Mouse (Mus musculus) urinary bladder, postnatal 0 days (tissue): ENCODE measurements around the gene Rock2. TPM values are rescaled to one million over a fixed set of nuclear protein-coding genes. Genes with fewer than 3 reads are reported as not detected.

Experiments used
- polyA plus RNA-seq: library from polyadenylated mRNA; unstranded; fragments of >200 nt; fragmentation: Nextera tagmentation; extraction: Ambion mirVana; gene quantifications from 2 replicates; pipeline ENCODE4 v1.2.1, GENCODE M21; 2015

Rock2 gene
- polyA plus RNA-seq, result 31.4 and 45.2 TPM in 2 replicates

DNA sequence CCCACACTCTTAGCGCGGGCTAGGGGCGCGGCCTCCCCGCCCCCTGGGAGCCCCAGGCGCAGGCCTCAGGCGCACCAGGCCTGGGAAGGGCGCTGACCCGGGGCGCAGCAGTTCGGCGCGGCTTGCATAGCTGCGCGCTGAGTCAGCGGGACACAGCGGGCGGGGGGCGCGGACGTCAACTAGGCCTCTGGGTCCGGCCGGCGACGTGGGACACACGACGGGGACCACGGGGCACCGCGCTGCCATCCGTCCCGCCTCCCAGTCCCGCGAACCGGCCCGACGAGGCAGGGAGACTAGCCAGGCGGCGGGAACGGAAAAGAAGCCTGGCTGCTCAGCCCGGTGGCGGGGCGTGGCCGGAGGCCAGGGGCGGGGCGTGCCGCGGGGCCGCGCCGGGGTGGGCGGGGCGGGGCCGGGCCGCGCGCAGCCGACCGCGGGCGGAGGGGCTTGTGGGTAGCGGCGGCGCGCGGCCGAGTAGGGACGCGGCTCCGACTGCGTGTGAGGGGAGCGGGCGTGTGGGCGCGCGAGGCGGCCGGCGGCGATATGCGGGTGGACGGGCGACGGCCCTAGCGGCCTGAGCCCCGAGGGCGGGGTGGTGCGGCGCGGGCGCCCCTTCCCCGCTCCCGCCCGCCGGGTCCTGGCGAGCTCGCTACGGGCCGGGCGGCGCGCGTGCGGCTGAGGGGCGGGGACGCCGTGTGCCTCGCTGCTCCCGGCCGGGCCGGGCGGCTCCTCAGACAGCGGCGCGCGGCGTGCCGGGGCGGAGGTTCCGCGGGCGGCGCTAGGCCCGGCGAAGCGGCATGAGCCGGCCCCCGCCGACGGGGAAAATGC lies at the start of gene Rock2:
Gene Rock2 (plus strand): TSS at position 500 of the 825 bp plus-strand sequence.

DNA sequence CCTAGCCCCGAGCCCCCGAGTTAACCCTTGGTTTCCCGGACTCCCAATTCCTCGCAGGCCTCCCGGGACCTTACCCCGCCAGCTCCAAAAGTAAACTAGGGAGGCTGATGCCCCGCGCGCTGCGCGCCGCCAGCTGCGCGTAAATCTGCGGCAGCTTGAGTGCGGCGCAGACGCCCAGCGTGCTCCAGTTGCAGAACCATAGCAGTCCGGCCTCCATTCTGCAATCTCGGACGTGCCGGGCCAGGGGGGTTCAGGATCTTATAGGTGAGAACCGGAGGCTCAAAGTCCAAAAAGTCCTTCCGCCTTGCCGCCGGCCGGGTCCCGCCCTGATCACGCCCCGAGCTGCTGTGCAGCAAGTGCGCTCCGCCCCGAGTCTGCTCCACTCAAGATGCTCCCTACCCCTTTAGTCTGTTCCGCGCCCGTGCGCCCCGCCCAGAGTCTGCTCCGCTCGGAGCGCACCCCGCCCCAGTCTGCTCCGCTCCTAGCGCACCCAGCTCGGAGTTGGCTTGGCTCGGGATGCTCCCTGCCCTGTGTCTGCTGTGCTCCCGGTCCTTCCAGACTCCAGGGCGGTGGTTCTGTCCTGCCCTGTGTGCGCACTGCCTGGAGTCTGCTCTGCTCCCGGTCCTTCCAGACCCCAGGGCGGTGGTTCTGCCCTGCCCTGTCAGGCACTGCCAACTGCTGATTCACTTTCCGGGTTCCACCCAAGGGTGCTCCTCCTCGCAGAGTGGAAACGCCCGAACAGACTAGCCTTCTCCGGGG lies 105.2 kb downstream of the Rock2 start, which contains the start of gene Pqlc3:
Gene Pqlc3 (minus strand): TSS at position 670 of the 759 bp plus-strand sequence.

DNA sequence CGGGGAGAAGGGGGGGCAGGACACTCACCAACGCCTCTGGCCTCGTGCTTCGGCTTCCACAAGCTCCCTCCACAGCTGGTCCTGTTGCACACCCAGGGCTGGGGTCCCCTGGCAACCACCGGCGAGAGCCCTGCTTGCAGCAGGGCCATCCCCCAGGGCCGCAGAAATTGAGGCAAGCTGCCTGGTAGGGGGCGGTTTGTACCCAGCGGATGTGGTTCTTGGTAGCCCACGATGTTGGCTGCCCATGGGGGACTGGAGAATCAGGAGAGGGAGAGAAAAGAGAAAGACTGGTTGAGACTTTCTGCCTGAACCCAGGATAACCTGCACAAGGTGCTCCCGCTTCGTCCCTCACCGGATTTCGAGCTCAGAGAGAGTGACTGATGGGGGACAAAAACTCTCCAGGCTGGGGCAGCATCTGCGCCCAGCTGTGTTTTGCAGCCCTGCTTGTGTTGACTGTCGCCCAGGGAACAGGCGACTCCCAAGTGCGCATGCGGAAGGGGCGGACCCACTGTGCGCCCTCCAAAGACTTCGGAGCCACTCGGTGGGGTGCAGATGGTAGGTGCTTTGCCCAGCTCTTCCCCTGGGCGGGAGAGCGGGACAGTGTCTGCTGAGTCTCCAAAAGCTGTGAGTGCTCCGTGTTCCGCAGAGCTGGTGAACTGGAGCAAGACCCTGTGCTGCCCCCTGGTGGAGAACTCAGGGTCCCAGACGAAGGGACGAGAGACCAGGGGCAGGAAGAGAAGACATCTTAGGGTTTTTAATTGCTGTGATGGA lies 116.6 kb downstream of the Rock2 start, which contains the start of gene 2410004P03Rik:
Gene 2410004P03Rik (minus strand): TSS at position 628 of the 771 bp plus-strand sequence.

Other genes starting within 250 kb of the Rock2 start
- not detected in 2 replicates for gene Ntsr2, start 241.5 kb upstream of the Rock2 start, polyA plus RNA-seq
- 0.08 and 0.11 TPM in 2 replicates for gene Greb1, start 94.0 kb upstream of the Rock2 start, polyA plus RNA-seq
- gene E2f6, start 83.9 kb upstream of the Rock2 start, polyA plus RNA-seq, result 15.7 and 17.7 TPM in 2 replicates
- 22.7 and 27.2 TPM in 2 replicates for gene Pqlc3, start 105.5 kb downstream of the Rock2 start, polyA plus RNA-seq
- gene 2410004P03Rik, start 116.8 kb downstream of the Rock2 start, polyA plus RNA-seq, result 0.17 and 0.42 TPM in 2 replicates